7 mouse cellular contexts compared by ENCODE assay signal in the genomic region with DNA sequence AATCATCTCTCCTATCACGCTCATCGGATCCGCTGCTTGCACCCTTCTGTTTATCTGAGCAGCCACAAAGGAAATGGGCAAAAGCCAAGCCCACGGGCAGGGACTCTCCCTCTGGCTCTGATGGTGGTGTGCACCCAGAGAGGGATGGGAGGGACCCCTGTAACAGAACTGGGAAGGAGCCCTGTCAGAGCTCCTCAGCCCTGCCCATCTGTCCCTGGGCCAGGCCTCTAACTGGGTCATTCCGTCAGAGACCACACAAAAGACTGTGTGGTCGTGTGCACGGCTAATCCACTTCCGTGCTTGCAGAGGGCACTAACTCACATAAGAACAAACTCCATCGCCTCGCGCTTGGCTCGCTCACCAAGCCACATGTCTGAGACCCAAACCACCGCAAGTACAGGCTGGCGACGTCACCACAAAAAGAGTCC.
DNase-seq lines count a peak whose midpoint lies in the region; ATAC-seq lines count a peak whose summit lies in the region.

No protein-coding gene starts in this region.

- peak overlapping the region; percentile 60 for H3K4me2 ChIP-seq in liver, embryonic 11.5 days

- peaks cover 15% of the 10 kb centered on the region for H3K4me1 ChIP-seq in liver, embryonic 11.5 days (replicated peaks; ENCODE audit: control insufficient read depth, insufficient read depth, low read length)

- no peak overlapping the region for H3K27ac ChIP-seq in liver, embryonic 11.5 days (ENCODE audit: low read depth, low read length)

- DNase-seq in B cell, adult 2 months, result peak; percentile 67 to 69
- DNase-seq in CD8-positive naive resting alpha-beta T cell, adult 2 months (ENCODE audit: low read depth in 2 of 2, low spot score in 2 of 2), result peak; percentile 26 to 44
- DNase-seq in embryo, embryonic 11 days, result peak; percentile 26
- DNase-seq in heart, postnatal 14 days, result peak; percentile 19 to 51
- DNase-seq in liver, embryonic 11.5 days (ENCODE audit: low spot score), result no peak
- peak; percentile 43 to 47 for DNase-seq in monocyte, adult 2 months (ENCODE audit: low read depth in 1 of 2, low spot score in 2 of 2)
- DNase-seq in thymus, postnatal 36 days, result peak; percentile 15 to 40

- ATAC-seq in liver, embryonic 11.5 days (replicated peaks; ENCODE audit: low FRiP score), result peak; percentile 66

- no peaks in the 10 kb centered on the region for H3K36me3 ChIP-seq in liver, embryonic 11.5 days (ENCODE audit: control insufficient read depth, insufficient read depth, low read length)

- H3K9me3 ChIP-seq in liver, embryonic 11.5 days (ENCODE audit: control insufficient read depth, low read length), result no peaks in the 10 kb centered on the region

- no peak overlapping the region for H3K4me3 ChIP-seq in liver, embryonic 11.5 days (ENCODE audit: low read depth, low read length)

- WGBS in liver, embryonic 11.5 days, result 43% methylated on average over 15 of the region's 15 CpGs

- intact Hi-C loops in heart, postnatal 14 days (cut with DNase I), result no loop called here

- no peaks in the 10 kb centered on the region for H3K27me3 ChIP-seq in liver, embryonic 11.5 days (replicated peaks; ENCODE audit: control insufficient read depth, insufficient read depth, low read length)

- peak overlapping the region; percentile 25; the same call in 1 of the 2 replicates for H3K9ac ChIP-seq in liver, embryonic 11.5 days (ENCODE audit: low read depth, low read length)
